Mouse (Mus musculus) adrenal gland, postnatal 14 days (tissue): ENCODE measurements around the gene Trpc6. TPM values are rescaled to one million over a fixed set of nuclear protein-coding genes. Genes with fewer than 3 reads are reported as not detected.

ENCODE experiments used
- DNase-seq: peaks from one replicate; pipeline ENCODE4 v3.0.0; 2021; ENCODE audit warnings: mixed read lengths
- long read RNA-seq, 2 experiments: library from polyadenylated mRNA; stranded (forward); transcript quantifications; one replicate each; pipeline ENCODE4 v2.0.0; 2021
- total RNA-seq: library from RNA; stranded (reverse); gene quantifications from 2 replicates; pipeline ENCODE4 v1.2.3, GENCODE M21; 2021

The Trpc6 gene
- 2.7 and 3.7 TPM in 2 replicates for total RNA-seq
- long read RNA-seq, experiment 1, partial matches to known transcripts: 0 of 1 reads
- long read RNA-seq, experiment 1, other reads (novel, unspliced or antisense): 1 of 1 reads
- long read RNA-seq, experiment 2: 0 reads

DNA sequence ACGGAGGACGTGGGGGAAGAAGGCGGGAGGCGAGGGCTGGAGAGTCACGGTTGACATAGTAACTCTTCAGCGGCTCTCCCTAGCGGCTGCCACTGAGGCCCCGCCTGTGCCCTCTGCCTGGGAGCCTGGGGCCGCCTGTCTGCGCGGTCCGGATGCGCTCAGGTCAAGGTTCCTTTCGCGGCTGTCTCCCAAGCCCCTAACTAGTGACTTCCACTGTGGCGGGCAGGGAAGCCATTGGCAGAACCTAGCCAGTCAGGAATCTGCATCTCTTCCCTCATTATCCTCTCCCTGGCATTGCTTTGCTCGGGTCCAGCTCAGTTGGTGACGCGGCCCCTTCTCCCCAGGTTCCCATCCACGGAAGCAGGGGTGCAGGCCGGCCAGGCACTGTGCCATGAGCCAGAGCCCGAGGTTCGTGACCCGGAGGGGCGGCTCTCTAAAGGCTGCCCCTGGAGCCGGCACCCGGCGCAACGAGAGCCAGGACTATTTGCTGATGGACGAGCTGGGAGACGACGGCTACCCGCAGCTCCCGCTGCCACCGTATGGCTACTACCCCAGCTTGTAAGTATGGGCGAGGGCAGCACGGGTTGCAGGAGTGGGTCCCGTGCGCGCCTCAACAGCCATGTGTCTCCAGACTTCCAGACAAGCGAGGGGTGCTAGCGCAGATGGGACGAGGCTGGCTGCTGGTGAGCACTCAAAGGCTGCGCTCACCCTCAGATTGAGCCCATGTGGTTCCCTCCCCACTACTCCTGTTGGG is at the start of gene Trpc6:
Gene Trpc6, plus strand, starts transcription at position 102 of the 754 bp plus-strand sequence.
- peak; percentile 52 for DNase-seq

GRCm38 (mm10) chr9:8520911-8521310 is 23.0 kb upstream of the Trpc6 start:
- no peak for DNase-seq

DNA sequence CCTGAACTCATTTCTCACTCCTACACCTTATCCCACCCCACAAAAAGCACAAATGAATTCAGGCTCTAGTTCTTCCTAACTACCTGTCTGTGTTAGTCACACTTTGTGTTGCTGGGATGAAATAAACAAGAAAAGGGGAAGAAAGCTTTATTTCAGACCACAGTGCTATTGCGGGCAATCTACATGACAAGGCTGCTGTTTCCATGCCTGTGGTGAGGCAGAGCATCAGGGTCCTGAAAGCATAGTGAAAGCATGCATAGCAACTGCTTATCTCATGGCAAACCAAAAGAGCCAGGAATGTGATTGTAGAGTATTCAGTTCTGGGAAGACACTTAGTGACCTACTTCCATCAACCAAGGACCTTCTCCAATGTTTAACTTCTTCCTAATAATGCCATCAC is 10.3 kb upstream of the Trpc6 start:
- no peak for DNase-seq

DNA sequence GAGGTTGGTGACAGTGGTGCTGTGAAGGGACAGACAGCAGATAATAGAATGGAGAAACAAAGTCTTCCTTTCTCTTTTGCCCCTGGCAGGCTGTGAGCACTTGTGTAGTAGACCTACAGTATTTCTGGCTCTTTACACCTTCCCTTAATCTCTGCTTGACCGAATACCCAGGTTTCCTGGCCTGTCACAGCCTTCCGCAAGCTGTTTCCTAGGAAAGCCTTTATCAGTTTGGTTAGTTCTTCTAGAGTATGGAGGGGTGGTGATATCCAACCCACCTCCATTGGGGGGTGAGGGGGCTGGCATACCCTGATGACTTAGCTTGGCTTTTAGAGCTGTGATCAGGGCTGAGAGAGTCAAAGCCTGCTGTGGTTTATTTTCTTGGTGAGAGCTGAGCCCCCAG is 1.3 kb downstream of the Trpc6 start:
- no peak for DNase-seq

GRCm38 (mm10) chr9:8558574-8558973 is 14.6 kb downstream of the Trpc6 start:
- DNase-seq: no peak

- DNase-seq: peak; percentile 48
Measured at GRCm38 (mm10) chr9:8592618-8593017, 48.7 kb downstream of the Trpc6 start.

GRCm38 (mm10) chr9:8597089-8597488 is 53.1 kb downstream of the Trpc6 start:
- DNase-seq: no peak

GRCm38 (mm10) chr9:8606816-8607491 is 63.0 kb downstream of the Trpc6 start:
- no peak for DNase-seq

GRCm38 (mm10) chr9:8634344-8634743 is 90.4 kb downstream of the Trpc6 start:
- no peak for DNase-seq

DNA sequence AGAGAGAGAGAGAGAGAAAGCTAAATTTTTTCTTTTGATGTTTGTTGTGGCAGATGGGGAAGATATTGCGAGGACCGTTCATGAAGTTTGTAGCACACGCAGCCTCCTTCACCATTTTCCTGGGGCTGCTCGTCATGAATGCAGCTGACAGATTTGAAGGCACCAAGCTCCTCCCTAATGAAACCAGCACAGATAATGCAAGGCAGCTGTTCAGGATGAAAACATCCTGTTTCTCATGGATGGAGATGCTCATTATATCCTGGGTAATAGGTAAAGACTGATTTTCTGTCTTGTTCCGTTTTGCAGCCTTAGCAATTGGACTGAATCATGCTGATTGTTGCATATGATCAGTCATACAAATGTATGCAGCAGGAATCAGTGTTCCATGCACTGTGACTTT is 99.5 kb downstream of the Trpc6 start:
- DNase-seq: no peak

GRCm38 (mm10) chr9:8655347-8655746 is 111.4 kb downstream of the Trpc6 start:
- no peak for DNase-seq

- no peak for DNase-seq
Measured at GRCm38 (mm10) chr9:8672944-8673343, 129.0 kb downstream of the Trpc6 start.

DNA sequence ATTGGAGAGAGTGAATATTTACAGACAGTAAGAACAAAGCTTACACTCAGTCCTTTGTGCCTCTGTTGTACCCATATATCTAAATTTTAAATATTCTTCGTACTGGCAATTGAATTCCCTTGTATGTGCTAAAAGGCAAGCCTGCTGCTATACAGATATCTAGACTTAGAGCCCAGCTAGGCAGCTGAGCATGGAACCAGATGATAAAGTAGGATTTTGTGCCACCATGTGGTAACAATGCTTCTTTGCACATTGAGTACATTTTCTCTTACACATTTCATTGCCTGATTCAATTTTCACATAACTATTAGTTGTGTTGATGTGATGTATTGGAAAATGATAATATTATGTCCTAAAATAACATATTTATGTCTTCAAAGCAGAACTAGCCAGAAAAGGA is 132.7 kb downstream of the Trpc6 start:
- DNase-seq: no peak

DNA sequence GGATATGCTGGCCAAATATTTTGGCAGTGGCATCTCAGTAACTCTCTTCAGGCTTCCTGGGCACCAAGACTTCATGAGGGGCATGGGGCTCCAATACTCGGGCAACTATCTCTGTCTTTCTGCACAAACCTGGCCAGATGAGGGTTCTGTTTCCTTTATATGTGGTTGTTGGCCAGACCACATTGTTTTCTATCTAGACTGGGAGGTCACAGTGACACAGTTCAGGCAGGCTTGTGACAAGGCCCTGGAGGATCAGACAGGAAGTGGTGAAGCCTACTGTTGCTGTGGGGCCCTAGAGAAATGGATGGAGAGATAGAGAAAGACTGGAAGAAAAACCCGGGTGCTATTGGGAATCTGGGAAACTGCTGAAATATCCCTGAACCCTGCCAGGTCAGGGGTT is 149.2 kb downstream of the Trpc6 start:
- DNase-seq: no peak

GRCm38 (mm10) chr9:8700669-8701068 is 156.7 kb downstream of the Trpc6 start:
- DNase-seq: peak; percentile 84

DNA sequence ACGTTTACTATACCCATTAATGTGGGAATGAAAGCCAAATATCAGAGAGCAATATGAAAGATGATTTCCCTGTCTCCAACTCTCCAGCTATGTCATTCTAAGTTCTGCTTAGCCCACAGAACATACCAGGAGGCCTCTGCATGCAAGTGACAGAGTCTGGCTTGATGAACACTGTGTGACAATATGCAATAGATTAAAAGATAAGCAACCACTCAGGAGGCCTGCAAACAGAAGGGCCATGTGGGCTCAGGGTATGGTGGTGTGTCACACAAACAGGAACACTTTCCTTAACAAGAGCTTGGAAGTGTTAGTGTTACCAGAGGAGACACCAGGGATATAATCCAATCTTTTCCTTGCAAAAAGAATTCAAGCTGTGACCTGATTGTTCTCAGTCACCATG is 159.6 kb downstream of the Trpc6 start:
- no peak for DNase-seq

- DNase-seq: no peak
Measured at GRCm38 (mm10) chr9:8703956-8704355, 160.0 kb downstream of the Trpc6 start.

- no peak for DNase-seq
Measured at GRCm38 (mm10) chr9:8710052-8710739, 166.3 kb downstream of the Trpc6 start.

DNA sequence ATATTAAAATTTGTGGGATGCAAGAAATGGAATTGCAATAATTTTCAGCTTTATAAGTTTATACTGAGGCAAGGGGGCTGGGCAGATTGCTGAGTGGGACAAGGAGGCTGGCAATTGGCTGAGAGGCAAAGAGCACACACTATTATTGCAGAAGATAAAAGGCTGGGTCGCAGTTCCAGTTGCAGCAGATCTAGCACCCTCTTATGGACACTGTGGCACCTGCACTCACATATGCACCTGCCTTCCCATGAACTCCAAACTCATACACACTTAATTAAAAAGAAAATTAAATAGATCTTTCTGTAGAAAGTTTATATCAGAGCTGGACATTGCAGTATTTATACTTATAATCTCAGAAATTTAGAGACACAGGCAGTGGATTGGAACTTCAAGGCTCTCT is 175.1 kb downstream of the Trpc6 start:
- no peak for DNase-seq

GRCm38 (mm10) chr9:8729056-8729455 is 185.1 kb downstream of the Trpc6 start:
- DNase-seq: no peak
